Mouse (Mus musculus): ENCODE data around the gene Ttf2. TPM values are rescaled to one million over a fixed set of nuclear protein-coding genes. Genes with fewer than 3 reads are reported as not detected.

Gene Ttf2
- polyA plus RNA-seq, 1 experiment from 2014 or later = 13.7 TPM

DNA sequence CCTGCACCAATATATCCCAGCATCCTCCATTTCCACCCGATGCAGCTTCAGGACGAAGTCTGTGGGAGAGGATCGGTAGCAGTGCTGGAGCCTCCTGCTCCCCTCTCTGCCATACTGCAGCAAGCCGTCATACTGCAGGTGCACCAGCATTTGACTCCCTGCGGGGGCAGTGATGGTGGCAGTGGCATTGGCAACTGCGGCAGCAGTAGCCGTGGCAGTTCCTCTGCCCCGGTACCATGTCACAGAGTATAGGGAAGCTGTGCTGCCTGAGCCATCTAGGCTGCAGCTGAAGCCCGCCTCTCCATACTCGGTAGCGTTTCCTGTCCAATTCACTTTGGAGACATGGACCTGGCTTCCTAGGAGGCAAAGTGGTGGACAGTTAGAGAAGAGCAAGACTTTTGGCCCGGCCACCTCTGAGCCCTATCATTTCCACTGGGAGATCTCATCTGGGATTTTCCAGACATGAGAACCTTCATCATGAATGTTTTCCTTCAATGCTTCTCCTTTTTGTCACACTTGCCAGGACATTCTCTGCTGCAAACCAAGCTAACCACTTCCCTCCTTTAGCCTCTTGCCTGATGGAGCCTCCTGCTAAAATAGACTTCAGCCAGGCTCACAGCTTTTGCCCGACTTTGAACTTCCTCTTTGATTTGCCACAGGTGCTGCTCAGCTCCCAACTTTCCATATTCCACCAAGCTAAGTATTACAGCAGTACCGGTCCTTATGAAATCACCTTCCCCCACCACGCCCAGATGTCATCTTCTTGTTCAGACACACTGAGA lies 34.3 kb upstream of the Ttf2 start:
- H3K4me1 ChIP-seq = no peaks in the 10 kb centered on the region
- no peak overlapping the region for H3K27ac ChIP-seq
- no peaks in the 10 kb centered on the region for H3K9me3 ChIP-seq (replicated peaks)
- H3K36me3 ChIP-seq (ENCODE audit: poor library complexity, severe bottlenecking) = no peaks in the 10 kb centered on the region
- H3K9ac ChIP-seq = no peak overlapping the region
- H3K27me3 ChIP-seq = no peaks in the 10 kb centered on the region
- no peak overlapping the region for H3K4me3 ChIP-seq
- ATAC-seq = no peak
- no peak overlapping the region for H3K4me2 ChIP-seq
- 91% methylated on average over 15 of the region's 15 CpGs for WGBS

GRCm38 (mm10) chr3:100999732-101000131 lies 30.3 kb upstream of the Ttf2 start:
- Histone ChIP-seq H3K9me3 (replicated peaks) (no peaks in the 10 kb centered on the region), H3K27ac (no peak overlapping the region), H3K36me3 (ENCODE audit: poor library complexity, severe bottlenecking) (no peaks in the 10 kb centered on the region), H3K9ac (no peak overlapping the region), H3K4me1 (no peaks in the 10 kb centered on the region), H3K4me2 (no peak overlapping the region), H3K4me3 (no peak overlapping the region), H3K27me3 (no peaks in the 10 kb centered on the region)
- ATAC-seq = no peak
- WGBS = 34% methylated on average over 2 of the region's 2 CpGs

- no peak overlapping the region for H3K27ac ChIP-seq
- no peaks in the 10 kb centered on the region for H3K9me3 ChIP-seq (replicated peaks)
- H3K9ac ChIP-seq = no peak overlapping the region
- H3K4me3 ChIP-seq = no peak overlapping the region
- H3K4me2 ChIP-seq = no peak overlapping the region
- no peaks in the 10 kb centered on the region for H3K27me3 ChIP-seq
- no peaks in the 10 kb centered on the region for H3K4me1 ChIP-seq
- H3K36me3 ChIP-seq (ENCODE audit: poor library complexity, severe bottlenecking) = no peaks in the 10 kb centered on the region
- ATAC-seq = peak; percentile 63; the same call in 1 of the 2 replicates
- WGBS = 15% methylated on average over 6 of the region's 6 CpGs
Observed at GRCm38 (mm10) chr3:100998904-100999340, 29.5 kb upstream of the Ttf2 start.

GRCm38 (mm10) chr3:100997785-100998570 lies 28.5 kb upstream of the Ttf2 start:
- H3K27me3 ChIP-seq = no peaks in the 10 kb centered on the region
- no peak for ATAC-seq
- WGBS = 83% methylated on average over 10 of the region's 10 CpGs
- no peaks in the 10 kb centered on the region for H3K9me3 ChIP-seq (replicated peaks)
- no peaks in the 10 kb centered on the region for H3K36me3 ChIP-seq (ENCODE audit: poor library complexity, severe bottlenecking)
- no peaks in the 10 kb centered on the region for H3K4me1 ChIP-seq
- no peak overlapping the region for H3K27ac ChIP-seq
- no peak overlapping the region for H3K9ac ChIP-seq
- H3K4me3 ChIP-seq = no peak overlapping the region
- H3K4me2 ChIP-seq = no peak overlapping the region

- Histone ChIP-seq H3K9ac (no peak overlapping the region), H3K27me3 (no peaks in the 10 kb centered on the region), H3K4me3 (no peak overlapping the region), H3K27ac (no peak overlapping the region), H3K9me3 (replicated peaks) (no peaks in the 10 kb centered on the region), H3K4me1 (0 out of 2 replicates have a peak, but pooled peaks cover 8% of the 10 kb centered on the region), H3K36me3 (ENCODE audit: poor library complexity, severe bottlenecking) (no peaks in the 10 kb centered on the region), H3K4me2 (no peak overlapping the region)
- 60% methylated on average over 4 of the region's 4 CpGs for WGBS
- no peak for ATAC-seq
Observed at GRCm38 (mm10) chr3:100994252-100994651, 24.8 kb upstream of the Ttf2 start.

GRCm38 (mm10) chr3:100993718-100994117 lies 24.3 kb upstream of the Ttf2 start:
- Histone ChIP-seq H3K4me3 (no peak overlapping the region), H3K9me3 (replicated peaks) (no peaks in the 10 kb centered on the region), H3K4me1 (0 out of 2 replicates have a peak, but pooled peaks cover 8% of the 10 kb centered on the region), H3K4me2 (no peak overlapping the region), H3K27me3 (no peaks in the 10 kb centered on the region), H3K27ac (no peak overlapping the region), H3K9ac (no peak overlapping the region), H3K36me3 (ENCODE audit: poor library complexity, severe bottlenecking) (no peaks in the 10 kb centered on the region)
- WGBS = 86% methylated on average over 15 of the region's 15 CpGs
- no peak for ATAC-seq

- Histone ChIP-seq H3K4me3 (no peak overlapping the region), H3K9ac (no peak overlapping the region), H3K36me3 (ENCODE audit: poor library complexity, severe bottlenecking) (no peaks in the 10 kb centered on the region), H3K4me1 (0 out of 2 replicates have a peak, but pooled peaks cover 8% of the 10 kb centered on the region), H3K9me3 (replicated peaks) (no peaks in the 10 kb centered on the region), H3K27ac (no peak overlapping the region), H3K27me3 (no peaks in the 10 kb centered on the region), H3K4me2 (no peak overlapping the region)
- WGBS = 86% methylated on average over 7 of the region's 7 CpGs
- ATAC-seq = no peak
Observed at GRCm38 (mm10) chr3:100993158-100993557, 23.7 kb upstream of the Ttf2 start.

- WGBS = 35% methylated on average over 1 of the region's 1 CpGs
- no peak overlapping the region for H3K4me2 ChIP-seq
- no peak overlapping the region for H3K4me3 ChIP-seq
- H3K27ac ChIP-seq = no peak overlapping the region
- H3K9ac ChIP-seq = no peak overlapping the region
- H3K36me3 ChIP-seq (ENCODE audit: poor library complexity, severe bottlenecking) = no peaks in the 10 kb centered on the region
- ATAC-seq = no peak
- no peaks in the 10 kb centered on the region for H3K9me3 ChIP-seq (replicated peaks)
- no peaks in the 10 kb centered on the region for H3K27me3 ChIP-seq
- H3K4me1 ChIP-seq = 0 out of 2 replicates have a peak, but pooled peaks cover 8% of the 10 kb centered on the region
Observed at GRCm38 (mm10) chr3:100990231-100990630, 20.8 kb upstream of the Ttf2 start.

- Histone ChIP-seq H3K27ac (no peak overlapping the region), H3K36me3 (ENCODE audit: poor library complexity, severe bottlenecking) (no peaks in the 10 kb centered on the region), H3K4me1 (peaks cover 12% of the 10 kb centered on the region; the same call in 1 of the 2 replicates), H3K4me2 (no peak overlapping the region), H3K27me3 (no peaks in the 10 kb centered on the region), H3K9me3 (replicated peaks) (no peaks in the 10 kb centered on the region), H3K4me3 (no peak overlapping the region), H3K9ac (0 out of 2 replicates have a peak overlapping the region, but pooled peaks have one; percentile 18)
- WGBS = 31% methylated on average over 12 of the region's 12 CpGs
- ATAC-seq = no peak
Observed at GRCm38 (mm10) chr3:100989417-100989816, 20.0 kb upstream of the Ttf2 start.

DNA sequence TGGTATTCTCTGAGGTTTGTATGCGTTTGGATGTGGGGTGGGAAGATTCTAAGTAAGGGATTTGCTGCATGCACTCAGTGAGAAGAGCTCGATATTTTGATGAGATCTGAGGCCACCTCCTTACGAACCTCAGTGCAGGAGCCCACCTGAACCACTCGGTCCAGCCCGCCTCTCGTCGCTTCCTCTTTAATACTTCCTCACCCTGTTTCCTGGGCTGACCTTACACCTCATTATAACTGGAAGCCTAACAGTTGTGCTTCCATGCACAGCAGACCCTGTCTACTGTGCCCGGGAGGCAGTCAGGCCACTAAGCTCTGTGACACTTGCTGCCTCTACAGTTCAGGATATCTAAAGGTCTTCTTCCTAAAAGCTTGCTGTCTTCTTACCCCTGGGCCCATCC lies 9.8 kb upstream of the Ttf2 start:
- Histone ChIP-seq H3K4me1 (no peaks in the 10 kb centered on the region; the same call in 1 of the 2 replicates), H3K9me3 (replicated peaks) (no peaks in the 10 kb centered on the region), H3K4me3 (no peak overlapping the region), H3K4me2 (no peak overlapping the region), H3K27ac (no peak overlapping the region), H3K27me3 (no peaks in the 10 kb centered on the region), H3K9ac (no peak overlapping the region), H3K36me3 (ENCODE audit: poor library complexity, severe bottlenecking) (no peaks in the 10 kb centered on the region)
- 84% methylated on average over 8 of the region's 8 CpGs for WGBS
- ATAC-seq = no peak

DNA sequence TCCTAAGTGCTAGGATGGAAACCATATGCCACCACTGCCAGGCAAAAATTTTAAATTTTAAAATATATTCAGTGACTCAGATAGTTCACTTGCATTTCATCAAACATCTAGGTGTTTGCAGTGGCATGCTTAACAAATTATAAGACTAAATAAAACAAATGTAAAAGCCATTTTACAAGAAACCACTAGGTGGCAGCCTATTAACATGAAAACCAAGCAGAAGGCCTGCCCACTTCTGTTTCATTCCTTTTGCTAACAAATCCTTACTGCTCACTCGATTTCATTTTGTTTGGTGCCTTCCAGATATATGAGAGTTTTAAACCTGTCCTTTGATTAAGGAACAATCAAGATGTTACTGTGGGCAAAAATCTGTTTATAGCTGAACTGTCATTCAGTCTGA lies 4.4 kb upstream of the Ttf2 start:
- H3K4me2 ChIP-seq = no peak overlapping the region
- WGBS = 2% methylated on average over 1 of the region's 1 CpGs
- H3K36me3 ChIP-seq (ENCODE audit: poor library complexity, severe bottlenecking) = no peaks in the 10 kb centered on the region
- H3K9ac ChIP-seq = no peak overlapping the region
- H3K27me3 ChIP-seq = no peaks in the 10 kb centered on the region
- H3K27ac ChIP-seq = no peak overlapping the region
- ATAC-seq = peak; percentile 3; the same call in 1 of the 2 replicates
- peaks cover 7% of the 10 kb centered on the region for H3K4me1 ChIP-seq
- H3K4me3 ChIP-seq = no peak overlapping the region
- no peaks in the 10 kb centered on the region for H3K9me3 ChIP-seq (replicated peaks)

- H3K4me1 ChIP-seq = peaks cover 5% of the 10 kb centered on the region
- WGBS = 80% methylated on average over 14 of the region's 14 CpGs
- H3K4me2 ChIP-seq = no peak overlapping the region
- H3K36me3 ChIP-seq (ENCODE audit: poor library complexity, severe bottlenecking) = peaks cover 49% of the 10 kb centered on the region
- peak; percentile 62 for ATAC-seq
- H3K27ac ChIP-seq = no peak overlapping the region
- H3K27me3 ChIP-seq = no peaks in the 10 kb centered on the region
- H3K9me3 ChIP-seq (replicated peaks) = no peaks in the 10 kb centered on the region
- H3K9ac ChIP-seq = no peak overlapping the region
- H3K4me3 ChIP-seq = no peak overlapping the region
Observed at GRCm38 (mm10) chr3:100963849-100964542, 5.5 kb downstream of the Ttf2 start.

Measured in forebrain, embryonic 13.5 days (tissue).